7 mouse cellular contexts compared by ENCODE assay signal in the genomic region with DNA sequence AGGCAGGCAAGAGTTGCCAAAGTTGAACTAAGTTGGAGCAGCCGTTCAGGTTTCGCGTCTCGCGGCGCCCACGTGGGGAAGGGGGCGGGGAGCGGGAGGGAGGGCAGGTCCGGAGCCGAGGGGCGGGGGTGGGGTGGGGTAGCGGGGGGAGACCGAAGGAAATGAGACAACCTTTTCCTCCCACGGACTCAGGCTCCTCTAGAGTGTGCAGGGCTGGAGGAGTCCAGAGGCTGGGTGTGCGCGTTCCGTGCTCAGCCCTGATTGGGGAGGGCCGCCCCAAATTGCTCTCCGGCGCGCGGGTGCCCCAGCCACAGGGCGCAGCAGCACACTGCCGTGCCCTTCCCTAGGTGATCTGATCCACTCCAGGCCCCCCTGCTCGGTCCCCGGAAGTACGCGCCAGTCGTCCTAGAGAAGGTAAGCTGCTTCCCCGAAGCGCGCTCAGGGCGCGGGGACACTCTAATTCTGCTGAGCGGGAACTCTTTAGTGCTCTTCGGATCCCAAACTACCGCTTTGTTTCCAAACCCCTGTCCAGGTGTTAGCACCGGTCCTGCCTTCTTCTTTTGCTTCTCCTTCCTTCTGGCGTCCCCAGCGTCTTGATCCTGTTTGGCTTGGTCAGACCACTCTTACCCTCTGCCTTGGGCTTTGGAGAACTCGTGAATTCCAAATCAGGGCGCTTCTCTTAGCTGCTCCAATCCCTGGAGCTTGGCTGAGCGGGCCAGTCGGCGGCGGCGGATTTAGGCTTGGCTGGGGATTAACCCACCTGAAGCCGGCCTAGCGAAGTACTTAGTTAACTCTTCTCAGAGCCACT. TPM values are rescaled to one million over a fixed set of nuclear protein-coding genes. Genes with fewer than 3 reads are reported as not detected.
DNase-seq lines count a peak whose midpoint lies in the region; ATAC-seq and TF ChIP-seq lines count a peak whose summit lies in the region.

No protein-coding gene starts in this region.

- ATAC-seq in hindbrain, embryonic 11.5 days (ENCODE audit: low FRiP score), result peak; percentile 69
- ATAC-seq in limb, embryonic 15.5 days (ENCODE audit: insufficient number of reproducible peaks, low FRiP score, low TSS enrichment, low read depth), result peak; percentile 85
- peak; percentile 24; the same call in 1 of the 2 replicates for ATAC-seq in midbrain, postnatal 0 days (ENCODE audit: low FRiP score)

- TF ChIP-seq POLR2A in embryonic fibroblast, embryonic 13.5 days (IDR thresholded peaks at IDR 0.05; ENCODE audit: low read depth, low read length), result peak; percentile 44

- in situ Hi-C loops in ES-E14 (cut with MboI; ENCODE audit: low sequenced_read_pairs in 2 of 2, unreplicated experiment in 2 of 2), result no loop called here

- TF ChIP-seq CTCF in embryonic fibroblast, embryonic 13.5 days (IDR thresholded peaks at IDR 0.05; ENCODE audit: borderline replicate concordance, insufficient read depth, low read length), result no peak
- no peak for TF ChIP-seq CTCF in midbrain, postnatal 0 days (IDR thresholded peaks at IDR 0.05)

- WGBS in hindbrain, embryonic 11.5 days, result under 1% methylated on average over 36 of the region's 50 CpGs
- under 1% methylated on average over 46 of the region's 50 CpGs for WGBS in limb, embryonic 15.5 days
- under 1% methylated on average over 39 of the region's 50 CpGs for WGBS in midbrain, postnatal 0 days

- no peak overlapping the region for H3K27ac ChIP-seq in ES-E14 (ENCODE audit: insufficient read depth, low read depth, low read length, poor library complexity, severe bottlenecking)
- peak overlapping the region; percentile 36 for H3K27ac ChIP-seq in embryonic fibroblast, embryonic 13.5 days (ENCODE audit: insufficient read depth, low read length)
- H3K27ac ChIP-seq in hindbrain, embryonic 11.5 days (ENCODE audit: low read depth, low read length), result no peak overlapping the region
- H3K27ac ChIP-seq in limb, embryonic 15.5 days, result peak overlapping the region; percentile 88
- H3K27ac ChIP-seq in midbrain, postnatal 0 days (ENCODE audit: low read depth, low read length), result no peak overlapping the region

- peaks cover 12% of the 10 kb centered on the region for H3K27me3 ChIP-seq in hindbrain, embryonic 11.5 days (ENCODE audit: control insufficient read depth, insufficient read depth, low read length)
- peaks cover 3% of the 10 kb centered on the region; the same call in 1 of the 2 replicates for H3K27me3 ChIP-seq in limb, embryonic 15.5 days
- peaks cover 12% of the 10 kb centered on the region for H3K27me3 ChIP-seq in midbrain, postnatal 0 days (ENCODE audit: insufficient read depth, low read length)

- peaks cover 2 to 4% of the 10 kb centered on the region in 2 experiments; a peak in 2 of 4 replicates for H3K4me1 ChIP-seq in ES-E14 (ENCODE audit: control insufficient read depth in 2 of 2, insufficient read depth in 2 of 2, low read length in 2 of 2, poor library complexity in 1 of 2)
- H3K4me1 ChIP-seq in embryonic fibroblast, embryonic 13.5 days (ENCODE audit: control insufficient read depth, insufficient read depth, low read length), result peaks cover 9% of the 10 kb centered on the region
- no peaks in the 10 kb centered on the region for H3K4me1 ChIP-seq in hindbrain, embryonic 11.5 days (replicated peaks; ENCODE audit: control insufficient read depth, insufficient read depth, low read length)
- peaks cover 58% of the 10 kb centered on the region for H3K4me1 ChIP-seq in limb, embryonic 15.5 days
- H3K4me1 ChIP-seq in midbrain, postnatal 0 days (ENCODE audit: insufficient read depth, low read length), result no peaks in the 10 kb centered on the region

- no peaks in the 10 kb centered on the region for H3K9me3 ChIP-seq in ES-E14 (ENCODE audit: control insufficient read depth, insufficient read depth, low read depth, low read length)
- H3K9me3 ChIP-seq in hindbrain, embryonic 11.5 days (ENCODE audit: control insufficient read depth, low read length), result no peaks in the 10 kb centered on the region
- no peaks in the 10 kb centered on the region for H3K9me3 ChIP-seq in limb, embryonic 15.5 days
- no peaks in the 10 kb centered on the region for H3K9me3 ChIP-seq in midbrain, postnatal 0 days (ENCODE audit: low read length)

- peak overlapping the region; percentile 68 for H3K9ac ChIP-seq in ES-E14 (ENCODE audit: insufficient read depth, low read depth, low read length, poor library complexity, severe bottlenecking)
- H3K9ac ChIP-seq in hindbrain, embryonic 11.5 days (ENCODE audit: low read depth, low read length), result peak overlapping the region; percentile 51
- peak overlapping the region; percentile 56 for H3K9ac ChIP-seq in limb, embryonic 15.5 days
- 0 out of 2 replicates have a peak overlapping the region, but pooled peaks have one; percentile 29 for H3K9ac ChIP-seq in midbrain, postnatal 0 days (replicated peaks; ENCODE audit: low read length, poor library complexity, severe bottlenecking)

- peak overlapping the region; percentile 69 for H3K4me3 ChIP-seq in ES-E14 (ENCODE audit: insufficient read depth in 1 of 2, low read depth in 1 of 2, low read length in 2 of 2, poor library complexity in 1 of 2, severe bottlenecking in 1 of 2)
- peak overlapping the region; percentile 71 for H3K4me3 ChIP-seq in embryonic fibroblast, embryonic 13.5 days (ENCODE audit: insufficient read depth, low read length)
- H3K4me3 ChIP-seq in hindbrain, embryonic 11.5 days (ENCODE audit: low read depth, low read length), result peak overlapping the region; percentile 49
- H3K4me3 ChIP-seq in limb, embryonic 15.5 days, result peak overlapping the region; percentile 67
- H3K4me3 ChIP-seq in midbrain, postnatal 0 days (ENCODE audit: low read depth, low read length), result peak overlapping the region; percentile 46

- peak; percentile 40 for DNase-seq in 3T3-L1 (ENCODE audit: low read depth, low spot score)
- DNase-seq in ES-E14 (ENCODE audit: low read depth, low spot score), result no peak
- peak; percentile 68 for DNase-seq in hindbrain, embryonic 11.5 days (ENCODE audit: low spot score)
- no peak for DNase-seq in midbrain, postnatal 0 days (ENCODE audit: low spot score)
- no peak for DNase-seq in spleen, adult 18-20 months

- no peaks in the 10 kb centered on the region for H3K36me3 ChIP-seq in ES-E14 (ENCODE audit: control insufficient read depth, insufficient read depth, low read length, poor library complexity, severe bottlenecking)
- no peaks in the 10 kb centered on the region for H3K36me3 ChIP-seq in hindbrain, embryonic 11.5 days (ENCODE audit: control insufficient read depth, insufficient read depth, low read length)
- H3K36me3 ChIP-seq in limb, embryonic 15.5 days, result no peaks in the 10 kb centered on the region
- no peaks in the 10 kb centered on the region for H3K36me3 ChIP-seq in midbrain, postnatal 0 days (ENCODE audit: insufficient read depth, low read length)

- H3K4me2 ChIP-seq in hindbrain, embryonic 11.5 days (replicated peaks; ENCODE audit: low read depth, low read length), result peak overlapping the region; percentile 96
- H3K4me2 ChIP-seq in limb, embryonic 15.5 days, result peak overlapping the region; percentile 85
- H3K4me2 ChIP-seq in midbrain, postnatal 0 days (ENCODE audit: low read depth, low read length, poor library complexity, severe bottlenecking), result peak overlapping the region; percentile 99

TF ChIP-seq in ES-E14, 5 proteins besides CTCF, POLR2A, EP300 and RAD21:
- TF ChIP-seq MAFK (IDR thresholded peaks at IDR 0.05; ENCODE audit: insufficient read depth, low read depth, low read length) (no peak), ZNF384 (IDR thresholded peaks at IDR 0.05; ENCODE audit: low read depth, low read length) (no peak), ZC3H11A (IDR thresholded peaks at IDR 0.05; ENCODE audit: borderline replicate concordance, low read depth, low read length) (no peak), CHD2 (IDR thresholded peaks at IDR 0.05; ENCODE audit: low read depth, low read length) (no peak), HCFC1 (IDR thresholded peaks at IDR 0.05; ENCODE audit: borderline replicate concordance, insufficient read depth, low read length) (no peak)

RNA-seq across cellular contexts. Expression of a gene that starts 0.8 kb away (rescaled TPM):
- 3.6 and 4.4 TPM in 2 replicates for total RNA-seq in ES-E14 (2012; rRNA removed)
- polyA plus RNA-seq in embryonic fibroblast, embryonic 13.5 days (2011; ENCODE audit: insufficient read length, low read depth, missing spikeins), result 3.6 and 4.6 TPM in 2 replicates
- polyA plus RNA-seq in hindbrain, embryonic 11.5 days (2014; fragmentation: Nextera tagmentation; extraction: Ambion mirVana), result 3.8 and 4.7 TPM in 2 replicates
- polyA plus RNA-seq in limb, embryonic 15.5 days (2015; fragmentation: Nextera tagmentation; extraction: Ambion mirVana), result 27.2 and 28.9 TPM in 2 replicates
- total RNA-seq in midbrain, postnatal 0 days (2014; rRNA removed), result 0.66 and 2.8 TPM in 2 replicates
- polyA plus RNA-seq in midbrain, postnatal 0 days (2015; fragmentation: Nextera tagmentation; extraction: Ambion mirVana), result 0.64 and 0.91 TPM in 2 replicates

Comparison
In these comparisons a context has a peak if more than half of its experiments do, and no peak if none do; other contexts are left out.
1. DNase-seq: peak in 3T3-L1 (single experiment) and hindbrain, embryonic 11.5 days (single experiment); none in ES-E14 (single experiment), midbrain, postnatal 0 days (single experiment) and spleen, adult 18-20 months (0 of 2).
2. H3K27ac ChIP-seq: peak in embryonic fibroblast, embryonic 13.5 days (single experiment) and limb, embryonic 15.5 days (single experiment); none in ES-E14 (single experiment), hindbrain, embryonic 11.5 days (single experiment) and midbrain, postnatal 0 days (single experiment).
3. ATAC-seq: peak in every context shown above with its lines; median percentile 85 in limb, embryonic 15.5 days; 69 in hindbrain, embryonic 11.5 days; 24 in midbrain, postnatal 0 days.
4. Peak in every context shown above with its lines, with median percentiles within 50 percentile points of each other: H3K4me3 ChIP-seq, H3K9ac ChIP-seq and H3K4me2 ChIP-seq.